Mouse (Mus musculus) C2C12 (cell line): ENCODE results near the gene Ccl1. TPM values are rescaled to one million over a fixed set of nuclear protein-coding genes. Genes with fewer than 3 reads are reported as not detected.

Experiments used
- H3K27me3 ChIP-seq: one replicate; pipeline ENCODE4 v1.6.1; 2011; ENCODE audit not compliant: control insufficient read depth, insufficient read depth, insufficient read length
- H3K36me3 ChIP-seq: one replicate; pipeline ENCODE4 v1.6.1; 2011; ENCODE audit not compliant: control insufficient read depth, insufficient read depth
- H3K4me3 ChIP-seq: one replicate; pipeline ENCODE4 v1.5.1; 2011; ENCODE audit warnings: mild to moderate bottlenecking, control low read depth; ENCODE audit not compliant: poor library complexity, insufficient read depth, severe bottlenecking
- H3K79me2 ChIP-seq: one replicate; pipeline ENCODE4 v1.6.1; 2011; ENCODE audit not compliant: control insufficient read depth, insufficient read depth
- H3K79me3 ChIP-seq: one replicate; pipeline ENCODE4 v1.6.1; 2011; ENCODE audit warnings: low read depth, control low read depth
- H3ac ChIP-seq: one replicate; pipeline ENCODE3; 2011; ENCODE audit warnings: low read depth; ENCODE audit not compliant: control insufficient read depth, insufficient read length
- CEBPB ChIP-seq: IDR thresholded peaks from one replicate; pipeline ENCODE4 v1.6.1; 2011; ENCODE audit warnings: low read depth, mild to moderate bottlenecking, control low read depth, moderate library complexity
- CTCF ChIP-seq: IDR thresholded peaks from one replicate; pipeline ENCODE4 v1.5.1; 2011; ENCODE audit not compliant: control insufficient read depth, insufficient read depth, insufficient read length
- FOSL1 ChIP-seq: IDR thresholded peaks from one replicate; pipeline ENCODE4 v1.8.0; 2011; ENCODE audit warnings: mild to moderate bottlenecking, low read length; ENCODE audit not compliant: poor library complexity, insufficient read depth, severe bottlenecking
- MAX ChIP-seq: IDR thresholded peaks from one replicate; pipeline ENCODE4 v1.6.1; 2011; ENCODE audit warnings: mild to moderate bottlenecking, control low read depth
- MYOD1 ChIP-seq: IDR thresholded peaks from one replicate; pipeline ENCODE4 v1.6.1; 2011; ENCODE audit warnings: low read depth; ENCODE audit not compliant: control insufficient read depth, insufficient read length
- MYOG ChIP-seq: IDR thresholded peaks from one replicate; pipeline ENCODE4 v1.6.1; 2011; ENCODE audit not compliant: control insufficient read depth, insufficient read length; ENCODE audit errors: extremely low read depth
- USF1 ChIP-seq: IDR thresholded peaks from one replicate; pipeline ENCODE4 v1.6.1; 2011; ENCODE audit warnings: low read depth, mild to moderate bottlenecking, control low read depth, moderate library complexity
- long read RNA-seq, 2 experiments: library from polyadenylated mRNA; unstranded; transcript quantifications; one replicate each; pipeline ENCODE4 v2.0.0; 2019 to 2020
- polyA plus RNA-seq: library from polyadenylated mRNA; unstranded; fragments of >200 nt; fragmentation: generic; extraction: Trizol; gene quantifications from one replicate; pipeline ENCODE4 v1.2.1, GENCODE M21; 2012; ENCODE audit warnings: missing spikeins

Gene Ccl1
- not detected for polyA plus RNA-seq
- long read RNA-seq, experiment 1, result 0 reads
- long read RNA-seq, experiment 2, result 0 reads

GRCm38 (mm10) chr11:82305590-82305989 lies at the start of gene Ccl1:
Gene Ccl1, minus strand, starts transcription at chr11:82305690.
- H3K4me3 ChIP-seq, result no peak within 1 kb of the TSS
- no peaks in the 10 kb centered on the region for H3K79me3 ChIP-seq
- H3K36me3 ChIP-seq, result no peaks in the 10 kb centered on the region
- H3K27me3 ChIP-seq, result peaks cover 14% of the 10 kb centered on the region
- TF ChIP-seq MYOD1 (no peak), CEBPB (no peak), MYOG (no peak)
- H3ac ChIP-seq, result no peak within 1 kb of the TSS
- H3K79me2 ChIP-seq, result no peaks in the 10 kb centered on the region

- Histone ChIP-seq H3K79me3 (no peaks in the 10 kb centered on the region), H3K27me3 (no peaks in the 10 kb centered on the region), H3ac (no peak overlapping the region), H3K79me2 (no peaks in the 10 kb centered on the region), H3K36me3 (no peaks in the 10 kb centered on the region), H3K4me3 (no peak overlapping the region)
- TF ChIP-seq MAX, result no peak
- TF ChIP-seq CEBPB, result no peak
- TF ChIP-seq MYOG, result no peak
- no peak for TF ChIP-seq FOSL1
- TF ChIP-seq CTCF, result no peak
- TF ChIP-seq USF1, result no peak
- no peak for TF ChIP-seq MYOD1
These were observed 45.5 kb upstream of the Ccl1 start for GRCm38 (mm10) chr11:82351039-82351438.

- Histone ChIP-seq H3K79me3 (no peaks in the 10 kb centered on the region), H3K4me3 (no peak overlapping the region), H3K27me3 (no peaks in the 10 kb centered on the region), H3K79me2 (no peaks in the 10 kb centered on the region), H3K36me3 (no peaks in the 10 kb centered on the region), H3ac (no peak overlapping the region)
- no peak for TF ChIP-seq MYOD1
- TF ChIP-seq MYOG, result no peak
- TF ChIP-seq USF1, result no peak
- no peak for TF ChIP-seq CEBPB
- no peak for TF ChIP-seq CTCF
- TF ChIP-seq MAX, result no peak
These were observed 35.4 kb upstream of the Ccl1 start for GRCm38 (mm10) chr11:82340900-82341299.

- Histone ChIP-seq H3K79me3 (no peaks in the 10 kb centered on the region), H3K27me3 (no peaks in the 10 kb centered on the region), H3K36me3 (no peaks in the 10 kb centered on the region), H3K4me3 (no peak overlapping the region), H3ac (no peak overlapping the region), H3K79me2 (no peaks in the 10 kb centered on the region)
- TF ChIP-seq CTCF (no peak), FOSL1 (no peak), MAX (no peak), MYOG (no peak), CEBPB (no peak), MYOD1 (no peak), USF1 (no peak)
These were observed 34.9 kb upstream of the Ccl1 start for GRCm38 (mm10) chr11:82340416-82340815.

- no peaks in the 10 kb centered on the region for H3K27me3 ChIP-seq
- TF ChIP-seq USF1 (no peak), MYOG (no peak), MAX (no peak), CEBPB (no peak), FOSL1 (no peak), CTCF (no peak), MYOD1 (no peak)
- no peak overlapping the region for H3ac ChIP-seq
These were observed 34.5 kb upstream of the Ccl1 start for GRCm38 (mm10) chr11:82339921-82340401.

DNA sequence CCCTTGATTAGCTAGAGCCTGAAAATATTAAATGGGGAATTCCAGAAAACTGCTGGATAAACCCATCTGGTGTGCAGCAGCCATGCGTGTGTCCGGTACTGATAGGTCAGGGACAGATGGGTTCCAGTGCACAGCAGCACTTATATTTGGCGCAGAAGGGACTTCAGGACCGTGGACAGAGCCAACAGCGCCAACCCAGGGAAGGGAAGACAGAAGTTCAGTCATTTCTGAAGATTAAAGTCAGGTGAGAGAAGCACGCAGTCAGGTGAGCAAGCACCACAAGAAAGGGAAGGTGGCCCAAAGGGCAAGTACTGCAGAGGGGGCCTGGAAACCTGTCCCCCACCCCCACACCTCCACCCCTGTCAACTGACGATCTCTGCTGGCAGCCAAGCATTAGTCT lies 7.7 kb upstream of the Ccl1 start:
- Histone ChIP-seq H3ac (no peak overlapping the region), H3K36me3 (no peaks in the 10 kb centered on the region), H3K79me3 (no peaks in the 10 kb centered on the region), H3K79me2 (no peaks in the 10 kb centered on the region), H3K27me3 (peaks cover 8% of the 10 kb centered on the region), H3K4me3 (no peak overlapping the region)
- TF ChIP-seq USF1 (no peak), CTCF (no peak), FOSL1 (no peak), MAX (no peak), MYOG (no peak), MYOD1 (no peak), CEBPB (no peak)

More at GRCm38 (mm10) chr11:82339921-82340401, 34.5 kb upstream of the Ccl1 start:
- Histone ChIP-seq H3K36me3 (no peaks in the 10 kb centered on the region), H3K79me3 (no peaks in the 10 kb centered on the region), H3K79me2 (no peaks in the 10 kb centered on the region), H3K4me3 (no peak overlapping the region)
